Mouse (Mus musculus): ENCODE data around the gene Snap47.

GRCm38 (mm10) chr11:59392300-59392699 is 58.7 kb downstream of the Snap47 start:
- no peak for TF ChIP-seq CTCF (IDR thresholded peaks at IDR 0.05; ENCODE audit: low read depth, low read length)
- no peak for TF ChIP-seq POLR2A (IDR thresholded peaks at IDR 0.05; ENCODE audit: borderline replicate concordance, low read depth, low read length)

All from bone marrow macrophage, adult 2 months (primary cell).